Mouse (Mus musculus): ENCODE results near the gene Tmem121. TPM values are rescaled to one million over a fixed set of nuclear protein-coding genes. Genes with fewer than 3 reads are reported as not detected.

The Tmem121 gene
- total RNA-seq, 2 experiments from 2014 or later, result 0.43 to 0.97 TPM

- peak; percentile 73 to 77 for DNase-seq
- intact Hi-C loops (cut with DNase I), result no loop called here
Measured at GRCm38 (mm10) chr12:113148381-113149035, 37.2 kb upstream of the Tmem121 start.

- DNase-seq, result peak in 1 of 2 experiments; percentile 56
- intact Hi-C loops (cut with DNase I), result no loop called here
Measured at GRCm38 (mm10) chr12:113149341-113149740, 36.4 kb upstream of the Tmem121 start.

GRCm38 (mm10) chr12:113149896-113150295, 35.8 kb upstream of the Tmem121 start:
- intact Hi-C loops (cut with DNase I), result no loop called here
- DNase-seq, result peak in 1 of 2 experiments; percentile 27

GRCm38 (mm10) chr12:113150591-113150990, 35.1 kb upstream of the Tmem121 start:
- intact Hi-C loops (cut with DNase I), result no loop called here
- DNase-seq, result peak in 1 of 2 experiments; percentile 14

- intact Hi-C loops (cut with DNase I), result no loop called here
- DNase-seq, result peak in 1 of 2 experiments; percentile 50
Measured at GRCm38 (mm10) chr12:113151046-113151445, 34.7 kb upstream of the Tmem121 start.

GRCm38 (mm10) chr12:113151661-113152271, 34.0 kb upstream of the Tmem121 start:
- DNase-seq, result peak; percentile 70 to 73
- intact Hi-C loops (cut with DNase I), result no loop called here

GRCm38 (mm10) chr12:113152272-113152661, 33.5 kb upstream of the Tmem121 start:
- peak in 1 of 2 experiments; percentile 52 for DNase-seq
- intact Hi-C loops (cut with DNase I), result no loop called here

GRCm38 (mm10) chr12:113152991-113153525, 32.7 kb upstream of the Tmem121 start:
- peak in 1 of 2 experiments; percentile 23 for DNase-seq
- intact Hi-C loops (cut with DNase I), result no loop called here

- DNase-seq, result no peak
- intact Hi-C loops (cut with DNase I), result loop anchor here (2.0 kb wide), 1 partner anchor 149 kb away; no protein-coding TSS in a partner anchor
Measured at GRCm38 (mm10) chr12:113153971-113154370, 31.8 kb upstream of the Tmem121 start.

- DNase-seq, result no peak
Measured at GRCm38 (mm10) chr12:113154747-113155075, 31.0 kb upstream of the Tmem121 start.

GRCm38 (mm10) chr12:113155076-113155771, 30.5 kb upstream of the Tmem121 start:
- DNase-seq, result peak in 1 of 2 experiments; percentile 70
- intact Hi-C loops (cut with DNase I), result loop anchor here (2.0 to 5.0 kb wide), 2 partner anchors 150 to 198 kb away; no protein-coding TSS in a partner anchor

More at GRCm38 (mm10) chr12:113154747-113155075, 31.0 kb upstream of the Tmem121 start:
- intact Hi-C loops (cut with DNase I), result loop anchor here (2.0 to 5.0 kb wide), 2 partner anchors 150 to 197 kb away; no protein-coding TSS in a partner anchor

GRCm38 (mm10) chr12:113155887-113156539, 29.7 kb upstream of the Tmem121 start, which contains the start of gene Tedc1:
Gene Tedc1, plus strand, starts transcription at chr12:113156421.
- DNase-seq, result peak in 1 of 2 experiments; percentile 100
- intact Hi-C loops (cut with DNase I), result loop anchor here (1.0 to 5.0 kb wide), 3 partner anchors 37 to 199 kb away; no protein-coding TSS in a partner anchor

- DNase-seq, result no peak
- intact Hi-C loops (cut with DNase I), result loop anchor here (1.0 to 5.0 kb wide), 2 partner anchors 37 to 199 kb away; no protein-coding TSS in a partner anchor
Measured at GRCm38 (mm10) chr12:113156540-113156929, 29.2 kb upstream of the Tmem121 start.

GRCm38 (mm10) chr12:113157002-113157401, 28.7 kb upstream of the Tmem121 start:
- DNase-seq, result peak in 1 of 2 experiments; percentile 14
- intact Hi-C loops (cut with DNase I), result loop anchor here (5.0 kb wide), 1 partner anchor 200 kb away; no protein-coding TSS in a partner anchor

GRCm38 (mm10) chr12:113157521-113157920, 28.2 kb upstream of the Tmem121 start:
- intact Hi-C loops (cut with DNase I), result loop anchor here (5.0 kb wide), 1 partner anchor 200 kb away; no protein-coding TSS in a partner anchor
- DNase-seq, result no peak

- intact Hi-C loops (cut with DNase I), result loop anchor here (5.0 kb wide), 1 partner anchor 201 kb away; no protein-coding TSS in a partner anchor
Measured at GRCm38 (mm10) chr12:113157971-113158370, 27.8 kb upstream of the Tmem121 start.

GRCm38 (mm10) chr12:113163561-113164006, 22.1 kb upstream of the Tmem121 start:
- no peak for DNase-seq
- intact Hi-C loops (cut with DNase I), result no loop called here

More at GRCm38 (mm10) chr12:113157971-113158370, 27.8 kb upstream of the Tmem121 start:
- DNase-seq, result peak in 1 of 2 experiments; percentile 1

- DNase-seq, result peak in 1 of 2 experiments; percentile 1
- intact Hi-C loops (cut with DNase I), result no loop called here
Measured at GRCm38 (mm10) chr12:113168031-113168536, 17.6 kb upstream of the Tmem121 start.

GRCm38 (mm10) chr12:113176960-113177725, 8.6 kb upstream of the Tmem121 start:
- intact Hi-C loops (cut with DNase I), result no loop called here
- DNase-seq, result no peak

All from heart, postnatal 10 days (tissue).